Mouse (Mus musculus): ENCODE results near the gene 9430015G10Rik. TPM values are rescaled to one million over a fixed set of nuclear protein-coding genes. Genes with fewer than 3 reads are reported as not detected.
A peak's percentile ranks its signal among the peaks of the same experiment; 100 is the strongest.

Gene 9430015G10Rik
- polyA plus RNA-seq (2014; fragmentation: Nextera tagmentation; extraction: Ambion mirVana), result 44.0 and 44.4 TPM in 2 replicates

DNA sequence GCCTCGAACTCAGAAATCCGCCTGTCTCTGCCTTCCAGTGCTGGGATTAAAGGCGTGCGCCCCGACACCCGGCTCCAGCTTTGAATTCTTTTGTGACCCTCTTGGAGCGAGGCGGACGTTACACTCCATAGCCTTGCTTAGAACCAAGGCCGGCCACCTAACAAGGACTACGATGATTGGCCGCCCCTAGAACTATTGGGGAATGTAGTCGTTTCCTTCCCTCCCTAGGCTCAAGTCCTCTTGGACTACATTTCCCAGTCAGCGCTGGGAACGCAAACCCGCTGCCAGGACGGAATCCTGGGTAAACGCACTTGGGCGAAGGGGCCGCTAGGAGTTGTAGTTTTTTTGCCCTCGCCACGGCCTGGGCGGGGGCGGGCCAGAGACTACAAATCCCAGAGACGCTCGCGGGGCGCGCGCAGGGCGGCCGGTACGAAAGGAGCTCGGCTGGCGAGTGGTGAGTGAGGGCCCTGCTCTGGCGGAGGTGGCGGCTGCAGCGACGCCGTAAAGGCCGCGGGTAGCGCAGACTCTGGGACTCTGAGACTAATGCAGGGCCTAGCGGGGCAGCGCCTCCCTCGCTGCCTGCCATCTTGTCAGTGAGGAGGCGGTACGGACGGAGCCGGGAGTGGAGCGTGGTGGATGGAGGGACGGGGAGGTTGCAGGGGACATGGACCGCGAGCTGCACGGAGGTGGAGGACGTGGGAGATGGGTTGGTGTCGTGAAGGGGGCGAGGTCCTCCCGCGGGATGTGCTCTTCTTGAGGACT is at the start of gene 9430015G10Rik:
TSS of gene 9430015G10Rik (plus strand) at position 413 of the 762 bp plus-strand sequence.
- H3K4me1 ChIP-seq (replicated peaks; ENCODE audit: control insufficient read depth, insufficient read depth, low read length), result no peaks in the 10 kb centered on the region
- peak; percentile 99 for ATAC-seq (ENCODE audit: low FRiP score)
- no peaks in the 10 kb centered on the region for H3K9me3 ChIP-seq (ENCODE audit: control insufficient read depth, low read length)
- H3K9ac ChIP-seq (ENCODE audit: low read depth, low read length), result peak within 1 kb of the TSS; percentile 80
- H3K4me2 ChIP-seq (replicated peaks; ENCODE audit: low read depth, low read length), result peak within 1 kb of the TSS; percentile 43
- H3K36me3 ChIP-seq (ENCODE audit: control insufficient read depth, insufficient read depth, low read length), result no peaks in the 10 kb centered on the region
- WGBS, result under 1% methylated on average over 56 of the region's 60 CpGs
- peak; percentile 98 for DNase-seq (ENCODE audit: low spot score)
- H3K27me3 ChIP-seq (ENCODE audit: control insufficient read depth, insufficient read depth, low read length), result no peaks in the 10 kb centered on the region
- peak within 1 kb of the TSS; percentile 81 for H3K4me3 ChIP-seq (ENCODE audit: low read depth, low read length)
- peak within 1 kb of the TSS; percentile 89 for H3K27ac ChIP-seq (ENCODE audit: low read depth, low read length)

DNA sequence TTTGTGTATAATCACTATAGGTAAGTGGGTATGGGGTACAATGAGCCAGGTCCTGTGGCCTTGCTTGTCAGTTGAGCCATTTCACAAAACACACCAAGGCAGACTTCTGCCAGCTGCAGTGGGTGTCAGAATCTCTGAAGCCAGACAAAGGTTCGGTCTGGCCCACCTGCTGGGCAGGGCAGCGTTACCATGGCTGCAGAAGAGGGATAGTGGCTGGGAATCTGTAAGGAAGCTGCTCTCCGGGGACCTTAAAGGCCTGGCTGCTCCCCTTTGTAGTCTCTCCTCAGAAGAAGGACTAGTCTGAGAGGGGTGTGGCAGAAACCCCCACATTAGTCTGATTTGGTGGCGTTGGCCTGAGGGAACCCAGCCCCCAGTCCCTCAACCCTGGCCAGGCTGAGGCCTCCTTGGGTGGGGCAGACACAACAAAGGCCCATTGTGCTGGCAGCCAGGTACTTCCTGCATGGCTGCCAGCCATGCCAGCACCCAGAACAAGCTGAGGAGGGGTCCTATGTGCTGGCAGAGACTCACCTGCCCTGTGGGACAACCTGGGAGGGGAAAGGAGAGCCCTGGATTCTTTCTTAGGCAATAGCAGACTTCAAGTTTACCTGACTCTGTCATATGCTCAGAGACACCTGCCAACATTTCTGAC is 45.8 kb upstream of the 9430015G10Rik start:
- ATAC-seq (ENCODE audit: low FRiP score), result peak; percentile 35; the same call in 1 of the 2 replicates
- Histone ChIP-seq H3K9ac (ENCODE audit: low read depth, low read length) (no peak overlapping the region), H3K4me2 (replicated peaks; ENCODE audit: low read depth, low read length) (no peak overlapping the region)

DNA sequence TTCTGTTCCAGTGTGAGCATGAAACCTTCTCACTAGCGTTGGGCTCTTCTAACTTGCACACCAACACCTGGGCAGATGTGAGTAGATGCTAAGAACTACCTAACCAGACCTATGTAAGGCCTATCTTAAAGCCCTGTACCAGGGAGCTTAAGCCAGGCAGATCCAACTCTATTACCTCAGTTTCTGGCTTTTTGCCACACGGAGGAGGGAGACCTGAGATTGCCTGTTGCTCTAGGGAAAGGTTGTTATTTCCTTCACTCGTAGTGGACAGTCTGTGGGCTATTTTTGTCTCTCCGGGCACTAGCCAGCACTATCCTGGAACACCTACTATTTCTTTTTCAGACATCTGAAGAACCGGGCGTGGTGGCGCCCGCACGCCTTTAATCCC is 45.3 kb upstream of the 9430015G10Rik start:
- DNase-seq (ENCODE audit: low spot score) (no peak), ATAC-seq (ENCODE audit: low FRiP score) (no peak)
- H3K9me3 ChIP-seq (ENCODE audit: control insufficient read depth, low read length), result no peaks in the 10 kb centered on the region
- H3K4me2 ChIP-seq (replicated peaks; ENCODE audit: low read depth, low read length), result no peak overlapping the region
- no peaks in the 10 kb centered on the region for H3K36me3 ChIP-seq (ENCODE audit: control insufficient read depth, insufficient read depth, low read length)
- 88% methylated on average over 9 of the region's 9 CpGs for WGBS
- H3K4me3 ChIP-seq (ENCODE audit: low read depth, low read length), result no peak overlapping the region
- no peak overlapping the region for H3K27ac ChIP-seq (ENCODE audit: low read depth, low read length)
- H3K27me3 ChIP-seq (ENCODE audit: control insufficient read depth, insufficient read depth, low read length), result no peaks in the 10 kb centered on the region
- no peak overlapping the region for H3K9ac ChIP-seq (ENCODE audit: low read depth, low read length)
- H3K4me1 ChIP-seq (replicated peaks; ENCODE audit: control insufficient read depth, insufficient read depth, low read length), result no peaks in the 10 kb centered on the region; the same call in 1 of the 2 replicates

More for the DNA sequence above, 45.8 kb upstream of the 9430015G10Rik start:
- Histone ChIP-seq H3K4me3 (ENCODE audit: low read depth, low read length) (no peak overlapping the region), H3K36me3 (ENCODE audit: control insufficient read depth, insufficient read depth, low read length) (no peaks in the 10 kb centered on the region), H3K9me3 (ENCODE audit: control insufficient read depth, low read length) (no peaks in the 10 kb centered on the region), H3K4me1 (replicated peaks; ENCODE audit: control insufficient read depth, insufficient read depth, low read length) (no peaks in the 10 kb centered on the region; the same call in 1 of the 2 replicates), H3K27me3 (ENCODE audit: control insufficient read depth, insufficient read depth, low read length) (no peaks in the 10 kb centered on the region), H3K27ac (ENCODE audit: low read depth, low read length) (no peak overlapping the region)
- peak; percentile 45 for DNase-seq (ENCODE audit: low spot score)
- 2% methylated on average over 4 of the region's 4 CpGs for WGBS

DNA sequence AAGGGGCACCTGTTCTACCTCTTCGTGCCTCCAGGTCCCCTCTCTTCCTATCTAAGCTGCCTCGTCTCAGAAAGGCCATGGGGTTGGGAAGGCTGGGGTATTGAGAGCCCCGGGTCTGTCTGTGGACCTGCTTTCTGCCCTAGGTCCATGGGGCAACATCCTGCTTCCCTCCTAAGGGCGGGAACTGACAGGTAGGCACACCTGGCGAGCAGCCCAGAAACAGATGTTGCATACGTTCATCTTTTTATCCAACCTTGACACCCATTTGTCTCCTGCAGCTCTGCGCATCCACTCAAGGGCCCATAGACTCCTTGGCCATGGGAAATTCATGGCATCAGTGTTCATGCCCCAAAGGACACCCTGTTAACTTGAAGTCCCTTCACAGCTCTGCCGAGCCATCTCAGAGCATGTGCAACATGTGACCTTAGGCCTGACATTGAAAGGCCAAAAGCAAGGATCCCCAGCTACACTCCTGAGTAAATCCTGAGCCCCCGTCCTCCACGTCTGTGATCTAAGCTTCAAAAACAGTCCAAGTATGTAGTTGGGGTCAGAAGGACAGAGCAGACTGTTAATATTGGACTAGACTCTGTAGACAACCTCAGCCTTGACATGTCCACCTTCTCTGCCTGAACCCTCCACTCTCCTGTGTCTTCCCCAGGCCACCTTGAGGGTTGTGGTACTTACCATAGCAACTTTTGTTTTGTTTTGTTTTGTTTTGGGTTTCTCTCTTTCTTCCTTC is 44.5 kb upstream of the 9430015G10Rik start:
- no peak for ATAC-seq (ENCODE audit: low FRiP score)

DNA sequence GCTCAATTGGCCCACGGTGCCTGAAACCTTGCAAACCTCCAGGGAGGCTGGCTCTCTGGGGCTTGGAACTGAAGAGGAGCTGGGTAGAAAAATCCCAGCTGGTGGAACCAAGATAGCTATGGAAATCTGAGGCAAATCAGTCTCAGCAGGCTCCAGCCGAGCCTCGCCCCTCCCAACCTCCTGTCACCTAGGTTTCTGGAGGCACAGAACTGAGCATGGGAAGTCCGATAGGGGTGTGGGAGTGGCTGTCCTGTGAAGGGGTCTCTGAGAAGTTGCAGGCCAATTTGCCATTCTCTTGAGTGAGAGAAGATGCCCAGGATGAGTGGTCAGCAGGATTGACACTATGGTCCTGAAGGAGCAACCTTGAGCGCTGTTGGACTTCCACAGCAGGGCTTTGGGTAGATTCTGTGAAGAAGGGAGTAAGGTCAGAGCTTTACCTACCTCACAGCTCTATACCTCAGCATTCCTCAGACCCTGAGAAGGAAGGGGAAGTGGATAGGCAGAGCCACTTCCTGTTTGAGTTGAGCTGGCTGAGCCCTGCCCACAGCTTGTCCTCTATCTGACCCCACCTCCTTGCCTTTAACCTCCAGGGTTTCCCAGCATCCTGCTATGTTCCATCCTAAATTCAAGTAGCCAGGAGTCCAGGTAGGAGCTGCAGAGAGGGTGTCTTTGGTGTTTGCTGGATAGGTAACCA is 42.4 kb upstream of the 9430015G10Rik start:
- Histone ChIP-seq H3K9me3 (ENCODE audit: control insufficient read depth, low read length) (no peaks in the 10 kb centered on the region), H3K9ac (ENCODE audit: low read depth, low read length) (no peak overlapping the region)
- 75% methylated on average over 5 of the region's 5 CpGs for WGBS

More for the DNA sequence above, 44.5 kb upstream of the 9430015G10Rik start:
- Histone ChIP-seq H3K27ac (ENCODE audit: low read depth, low read length) (no peak overlapping the region), H3K9ac (ENCODE audit: low read depth, low read length) (no peak overlapping the region), H3K4me1 (replicated peaks; ENCODE audit: control insufficient read depth, insufficient read depth, low read length) (no peaks in the 10 kb centered on the region; the same call in none of the 2 replicates), H3K36me3 (ENCODE audit: control insufficient read depth, insufficient read depth, low read length) (no peaks in the 10 kb centered on the region), H3K4me2 (replicated peaks; ENCODE audit: low read depth, low read length) (no peak overlapping the region), H3K4me3 (ENCODE audit: low read depth, low read length) (no peak overlapping the region), H3K27me3 (ENCODE audit: control insufficient read depth, insufficient read depth, low read length) (no peaks in the 10 kb centered on the region), H3K9me3 (ENCODE audit: control insufficient read depth, low read length) (no peaks in the 10 kb centered on the region)
- 86% methylated on average over 10 of the region's 10 CpGs for WGBS
- no peak for DNase-seq (ENCODE audit: low spot score)

DNA sequence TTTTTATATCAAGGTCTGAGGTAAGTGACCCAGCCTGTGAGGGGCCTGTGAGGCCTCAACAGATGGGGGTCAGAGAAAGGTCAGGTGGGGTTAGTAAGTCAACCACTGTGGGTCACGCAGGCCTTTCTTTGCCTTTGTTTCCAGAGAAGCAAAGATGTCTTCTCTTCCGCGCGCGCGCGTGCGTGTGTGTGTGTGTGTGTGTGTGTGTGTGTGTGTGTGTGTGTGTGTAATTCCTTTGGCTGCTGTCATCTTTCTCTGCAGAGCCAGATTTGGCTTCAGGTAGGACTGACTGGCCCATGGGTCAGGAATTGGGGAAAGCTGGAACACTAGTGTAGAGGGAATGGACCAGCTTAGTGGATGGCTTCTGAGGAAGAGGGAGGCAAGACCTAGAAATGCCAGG is 40.1 kb upstream of the 9430015G10Rik start:
- Histone ChIP-seq H3K4me3 (ENCODE audit: low read depth, low read length) (no peak overlapping the region), H3K4me1 (replicated peaks; ENCODE audit: control insufficient read depth, insufficient read depth, low read length) (peaks cover 3% of the 10 kb centered on the region; the same call in 1 of the 2 replicates), H3K9me3 (ENCODE audit: control insufficient read depth, low read length) (no peaks in the 10 kb centered on the region), H3K27ac (ENCODE audit: low read depth, low read length) (no peak overlapping the region), H3K36me3 (ENCODE audit: control insufficient read depth, insufficient read depth, low read length) (no peaks in the 10 kb centered on the region), H3K4me2 (replicated peaks; ENCODE audit: low read depth, low read length) (no peak overlapping the region), H3K9ac (ENCODE audit: low read depth, low read length) (no peak overlapping the region), H3K27me3 (ENCODE audit: control insufficient read depth, insufficient read depth, low read length) (no peaks in the 10 kb centered on the region)
- ATAC-seq (ENCODE audit: low FRiP score), result no peak
- WGBS, result 70% methylated on average over 8 of the region's 8 CpGs
- no peak for DNase-seq (ENCODE audit: low spot score)

More for the DNA sequence above, 42.4 kb upstream of the 9430015G10Rik start:
- H3K4me3 ChIP-seq (ENCODE audit: low read depth, low read length), result no peak overlapping the region
- H3K4me2 ChIP-seq (replicated peaks; ENCODE audit: low read depth, low read length), result no peak overlapping the region
- DNase-seq (ENCODE audit: low spot score), result no peak
- no peaks in the 10 kb centered on the region for H3K27me3 ChIP-seq (ENCODE audit: control insufficient read depth, insufficient read depth, low read length)
- no peak overlapping the region for H3K27ac ChIP-seq (ENCODE audit: low read depth, low read length)
- peaks cover 3% of the 10 kb centered on the region for H3K4me1 ChIP-seq (replicated peaks; ENCODE audit: control insufficient read depth, insufficient read depth, low read length)
- ATAC-seq (ENCODE audit: low FRiP score), result no peak
- no peaks in the 10 kb centered on the region for H3K36me3 ChIP-seq (ENCODE audit: control insufficient read depth, insufficient read depth, low read length)

DNA sequence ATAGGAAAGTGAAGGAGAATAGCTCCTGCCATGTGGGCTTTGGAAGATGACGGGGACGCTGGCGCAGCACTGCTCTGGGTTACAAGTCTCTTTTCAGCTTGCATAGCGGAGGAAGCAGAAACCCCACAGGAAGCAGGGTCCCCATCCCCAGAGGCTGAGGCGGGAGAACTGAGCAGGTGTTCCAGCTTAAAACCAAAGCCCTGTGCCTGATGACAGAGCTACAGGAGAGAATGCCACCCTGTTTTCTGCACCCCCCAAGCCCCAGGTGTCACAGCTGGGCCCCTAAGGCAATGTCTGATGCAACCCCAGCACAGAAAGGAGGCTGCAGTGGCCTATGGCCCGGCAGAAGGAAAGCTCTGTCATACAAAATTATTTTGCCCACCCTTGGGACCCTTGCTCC is 39.5 kb upstream of the 9430015G10Rik start:
- Histone ChIP-seq H3K9me3 (ENCODE audit: control insufficient read depth, low read length) (no peaks in the 10 kb centered on the region), H3K9ac (ENCODE audit: low read depth, low read length) (no peak overlapping the region), H3K27me3 (ENCODE audit: control insufficient read depth, insufficient read depth, low read length) (no peaks in the 10 kb centered on the region), H3K27ac (ENCODE audit: low read depth, low read length) (no peak overlapping the region), H3K4me2 (replicated peaks; ENCODE audit: low read depth, low read length) (no peak overlapping the region), H3K4me1 (replicated peaks; ENCODE audit: control insufficient read depth, insufficient read depth, low read length) (peaks cover 3% of the 10 kb centered on the region; the same call in 1 of the 2 replicates), H3K36me3 (ENCODE audit: control insufficient read depth, insufficient read depth, low read length) (no peaks in the 10 kb centered on the region), H3K4me3 (ENCODE audit: low read depth, low read length) (no peak overlapping the region)
- DNase-seq (ENCODE audit: low spot score) (no peak), ATAC-seq (ENCODE audit: low FRiP score) (peak; percentile 17; the same call in 1 of the 2 replicates)
- WGBS, result 56% methylated on average over 6 of the region's 6 CpGs

DNA sequence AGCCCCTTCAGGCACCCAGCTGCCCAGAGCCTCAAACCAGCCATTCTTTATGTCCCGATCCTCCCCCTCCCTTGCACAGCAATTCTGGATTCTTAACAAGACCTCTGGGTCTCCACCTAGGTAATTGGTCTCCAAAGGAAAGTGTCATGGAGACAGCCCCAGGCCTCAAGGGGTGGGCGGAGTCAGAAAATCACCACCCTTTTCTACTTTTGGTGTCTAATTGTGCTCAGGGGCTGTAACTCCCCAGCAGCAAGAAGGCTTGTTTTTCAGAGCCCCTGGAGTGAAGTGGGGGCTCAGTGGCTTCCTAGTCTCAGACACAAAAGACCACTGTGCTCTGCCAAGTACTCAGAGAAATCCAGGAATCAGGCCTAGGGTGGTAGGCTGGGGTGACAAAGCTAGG is 39.1 kb upstream of the 9430015G10Rik start:
- H3K27ac ChIP-seq (ENCODE audit: low read depth, low read length), result no peak overlapping the region
- peak; percentile 22; the same call in 1 of the 2 replicates for ATAC-seq (ENCODE audit: low FRiP score)
- WGBS, result 56% methylated on average over 2 of the region's 2 CpGs
- no peaks in the 10 kb centered on the region for H3K9me3 ChIP-seq (ENCODE audit: control insufficient read depth, low read length)
- no peak overlapping the region for H3K4me3 ChIP-seq (ENCODE audit: low read depth, low read length)
- peaks cover 3% of the 10 kb centered on the region; the same call in 1 of the 2 replicates for H3K4me1 ChIP-seq (replicated peaks; ENCODE audit: control insufficient read depth, insufficient read depth, low read length)
- DNase-seq (ENCODE audit: low spot score), result no peak
- H3K4me2 ChIP-seq (replicated peaks; ENCODE audit: low read depth, low read length), result no peak overlapping the region
- no peaks in the 10 kb centered on the region for H3K36me3 ChIP-seq (ENCODE audit: control insufficient read depth, insufficient read depth, low read length)
- H3K9ac ChIP-seq (ENCODE audit: low read depth, low read length), result no peak overlapping the region
- H3K27me3 ChIP-seq (ENCODE audit: control insufficient read depth, insufficient read depth, low read length), result no peaks in the 10 kb centered on the region
